Mouse (Mus musculus): Measurements from ENCODE around the gene Prkn. TPM values are rescaled to one million over a fixed set of nuclear protein-coding genes. Genes with fewer than 3 reads are reported as not detected.
A peak's percentile ranks its signal among the peaks of the same experiment; 100 is the strongest.

The Prkn gene
- total RNA-seq, 2 experiments from 2014 or later: 4.8 to 5.1 TPM

DNA sequence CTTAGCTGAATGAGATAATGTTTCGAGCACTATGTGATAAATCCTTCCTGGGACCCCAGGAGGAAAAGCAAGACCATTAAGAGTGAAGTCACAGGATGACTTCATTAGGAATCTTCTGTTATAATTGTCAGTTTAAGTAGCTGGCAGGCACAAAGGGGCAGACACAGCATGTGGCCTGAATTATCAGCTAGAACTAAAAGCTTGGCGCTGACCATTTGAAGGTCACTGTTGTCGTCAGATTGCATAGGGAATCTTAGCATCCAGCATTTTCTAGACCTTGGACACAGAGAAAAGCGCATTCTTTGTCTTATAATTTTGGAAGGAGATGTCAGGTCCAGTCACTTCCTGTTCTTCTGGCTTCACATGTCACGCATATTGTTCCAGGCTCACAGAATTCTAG lies 573.5 kb downstream of the Prkn start:
- DNase-seq: no peak

DNA sequence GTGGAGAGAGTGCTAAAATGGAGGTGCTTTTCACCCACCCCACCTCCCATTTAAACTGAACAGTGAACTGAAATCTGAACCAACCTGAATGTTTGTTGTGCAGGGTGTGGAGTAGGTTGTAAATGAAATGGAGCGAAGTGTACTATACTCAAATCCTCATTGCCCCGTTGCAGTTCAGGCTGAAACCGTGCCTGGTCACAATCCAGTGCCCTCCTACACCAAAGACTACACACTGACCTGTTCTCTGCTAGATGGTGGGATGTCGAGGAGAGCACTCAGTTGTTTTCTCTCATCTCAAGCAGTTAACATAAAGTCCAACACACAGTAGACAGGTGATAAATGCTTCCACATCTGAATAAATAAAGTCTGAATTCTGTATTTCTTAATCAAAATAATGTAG lies 574.1 kb downstream of the Prkn start:
- DNase-seq: no peak

DNA sequence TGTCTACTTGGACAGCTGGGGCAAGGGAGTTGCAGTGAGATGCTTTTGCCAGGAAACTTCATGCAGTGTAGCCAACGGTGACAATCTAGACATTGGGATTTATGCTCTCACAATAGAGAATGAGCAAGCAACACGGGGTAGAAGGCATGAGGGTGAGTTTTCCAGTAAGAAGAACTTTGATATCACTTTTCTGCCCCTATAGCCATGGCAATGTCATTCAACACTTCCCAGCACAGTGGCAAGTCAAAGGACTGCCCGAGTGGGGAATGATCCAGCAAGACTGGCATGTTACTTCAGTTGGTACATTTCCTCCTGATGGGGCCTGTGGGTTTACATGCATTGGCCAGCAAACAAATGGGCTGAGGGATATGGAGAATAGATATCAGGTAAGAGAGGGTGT lies 577.0 kb downstream of the Prkn start:
- no peak for DNase-seq

DNA sequence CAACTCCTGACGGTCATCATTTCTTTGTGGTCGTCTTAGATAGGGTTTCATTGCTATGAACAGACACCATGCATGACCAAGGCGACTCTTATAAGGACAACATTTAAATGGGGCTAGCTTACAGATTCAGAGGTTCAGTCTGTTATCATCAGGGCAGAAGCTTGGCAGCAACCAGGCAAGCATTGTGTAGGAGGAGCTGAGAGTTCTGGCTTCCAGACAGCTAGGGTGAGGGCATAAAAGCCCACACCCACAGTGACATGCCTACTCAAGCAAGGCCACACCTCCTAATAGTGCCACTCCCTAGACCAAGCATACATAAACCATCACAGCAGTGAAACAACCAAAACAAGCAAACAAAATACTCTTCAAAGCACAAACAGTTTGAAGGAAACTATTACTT lies 579.3 kb downstream of the Prkn start:
- peak; percentile 9 for DNase-seq

DNA sequence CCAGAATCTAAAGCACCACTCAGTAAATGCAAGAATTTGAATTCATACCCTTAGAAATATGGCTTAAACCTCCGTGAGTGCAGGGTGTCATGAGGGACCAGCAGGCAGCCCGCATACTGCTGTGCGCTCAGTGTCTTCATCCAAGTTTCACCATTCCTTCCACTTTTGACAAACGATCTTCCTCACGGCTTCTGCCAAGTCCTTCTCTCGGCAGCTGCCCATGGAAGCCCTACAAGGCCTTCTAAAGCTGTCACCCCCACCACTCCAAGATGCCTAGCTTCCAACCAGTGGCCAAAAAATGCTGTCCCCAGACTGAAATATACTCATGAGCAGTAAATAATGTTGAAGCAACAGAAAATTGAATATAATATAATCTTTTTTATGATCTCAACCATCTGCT lies 580.7 kb downstream of the Prkn start:
- no peak for DNase-seq

DNA sequence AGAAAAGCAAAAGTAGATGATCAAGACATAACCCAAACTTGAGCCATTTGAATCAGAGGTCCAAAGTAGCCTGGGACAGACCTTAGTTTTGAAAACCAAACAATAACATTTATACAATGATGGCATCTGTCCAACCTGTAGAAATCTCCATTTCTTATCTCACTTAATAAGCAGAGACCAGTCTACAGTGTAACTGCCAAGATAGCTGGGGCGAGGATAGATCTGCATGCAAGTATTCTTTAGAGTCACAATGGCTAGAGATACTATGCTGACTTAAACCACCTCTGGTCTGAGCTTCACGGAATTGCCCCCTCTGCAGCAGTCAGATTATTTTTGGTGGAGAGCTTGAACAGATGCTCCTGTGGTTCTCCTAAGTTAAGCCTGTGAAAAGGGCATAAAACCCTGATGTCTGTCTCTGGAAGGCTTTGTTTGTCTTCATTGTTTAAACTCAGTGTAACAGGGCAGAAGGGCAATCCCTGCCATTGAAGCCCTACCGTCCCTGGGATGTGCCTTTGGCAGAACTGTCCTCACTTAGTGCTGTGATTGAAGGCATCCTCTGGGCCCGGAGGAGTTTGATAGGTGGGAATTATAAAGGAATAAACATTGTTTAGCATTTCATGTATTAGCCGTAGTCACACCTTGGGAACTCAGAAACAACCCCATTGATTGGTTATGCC lies 581.2 kb downstream of the Prkn start:
- DNase-seq: no peak

DNA sequence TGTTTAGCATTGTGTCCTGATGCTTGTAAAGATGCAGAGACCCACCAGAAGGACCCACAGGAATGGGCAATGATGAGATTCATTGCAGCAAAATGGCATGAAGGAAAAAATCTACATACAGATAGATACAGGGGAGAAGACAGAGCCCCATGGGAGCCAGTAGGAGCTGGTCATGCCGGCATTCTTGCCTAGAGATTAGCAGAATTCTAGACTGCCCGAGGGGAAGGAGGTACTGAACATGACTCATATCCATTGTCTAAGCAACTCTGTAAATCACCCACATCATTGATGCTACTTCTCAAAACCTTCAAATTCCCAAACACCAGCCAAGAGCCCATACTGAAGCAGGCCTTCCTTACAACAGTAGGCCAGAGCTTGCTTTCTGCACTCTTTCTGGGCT lies 591.1 kb downstream of the Prkn start:
- no peak for DNase-seq

DNA sequence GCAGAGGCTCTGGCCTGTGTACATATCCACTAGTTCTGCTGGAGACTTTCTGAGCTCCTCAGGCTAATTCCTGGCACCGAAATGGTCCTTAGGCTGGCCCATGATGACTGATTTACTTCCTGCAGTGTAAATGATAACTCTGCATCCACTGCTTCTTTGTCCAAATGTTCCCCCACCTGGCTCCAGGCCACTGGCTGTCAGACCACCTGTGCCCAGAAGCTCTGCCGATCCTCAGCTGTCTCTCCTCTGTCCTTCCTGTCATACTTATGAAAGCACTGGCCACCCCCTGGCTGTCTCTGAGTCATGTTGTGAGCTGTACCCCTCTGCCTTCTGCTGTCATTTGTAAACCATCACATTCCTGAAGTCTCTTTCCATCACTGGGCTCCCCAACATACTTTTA lies 592.4 kb downstream of the Prkn start:
- DNase-seq: no peak

DNA sequence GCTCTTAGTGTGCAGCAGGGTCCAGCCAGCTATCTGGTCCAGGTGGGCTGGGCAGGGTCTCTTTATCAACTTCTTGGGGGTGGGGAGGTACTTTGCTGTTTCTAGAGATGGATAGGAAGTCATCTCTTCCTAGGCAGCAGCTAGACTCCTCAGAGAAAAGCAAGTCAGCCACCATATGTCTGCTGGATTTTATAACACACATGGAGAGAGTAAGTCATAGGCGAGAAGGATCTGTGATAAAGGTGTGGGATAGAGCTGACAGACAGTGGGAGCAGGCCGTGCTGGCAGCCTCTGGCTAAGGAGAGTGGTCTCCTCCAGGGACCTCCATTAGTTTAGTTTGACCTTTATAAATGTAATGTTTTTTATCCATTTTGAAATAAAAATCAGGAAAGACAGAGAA lies 622.5 kb downstream of the Prkn start:
- DNase-seq: no peak

DNA sequence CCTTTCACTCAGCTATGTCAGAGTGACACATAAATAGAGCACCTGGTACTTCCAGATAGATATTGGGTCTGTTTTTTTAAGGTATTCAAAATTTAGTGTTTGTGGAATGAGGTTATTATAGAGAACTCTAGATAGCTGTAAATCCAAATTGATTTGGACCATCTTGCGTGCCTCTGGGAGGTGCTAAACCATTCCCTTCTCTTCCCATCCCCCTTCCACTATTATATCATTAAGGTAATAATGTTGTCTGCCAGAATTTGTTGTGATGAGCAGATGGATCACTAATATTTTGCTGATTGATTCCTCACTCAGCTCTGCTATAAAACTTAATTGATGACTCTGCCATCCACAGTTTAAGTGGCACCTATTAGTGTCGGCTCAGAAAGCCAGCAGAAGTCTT lies 625.9 kb downstream of the Prkn start:
- no peak for DNase-seq

DNA sequence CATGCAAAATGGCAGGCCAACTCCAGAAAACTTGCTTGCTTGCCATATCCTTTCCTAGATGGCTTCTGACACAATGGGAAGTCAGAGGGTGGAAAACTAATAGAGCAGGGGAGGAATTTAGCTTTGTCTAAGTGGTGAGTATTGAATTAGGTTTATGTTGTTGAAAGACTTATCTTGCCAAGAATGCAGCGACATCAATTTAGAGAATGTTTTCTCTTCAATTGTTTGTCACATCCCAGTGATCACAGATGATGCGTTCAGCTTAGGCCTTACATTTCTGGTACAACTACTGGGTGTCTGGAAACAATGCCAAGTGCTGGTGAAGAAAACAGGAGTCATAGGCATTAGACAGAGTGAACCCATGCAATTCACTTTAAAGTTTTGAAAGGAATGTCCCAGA lies 628.4 kb downstream of the Prkn start:
- DNase-seq: no peak

DNA sequence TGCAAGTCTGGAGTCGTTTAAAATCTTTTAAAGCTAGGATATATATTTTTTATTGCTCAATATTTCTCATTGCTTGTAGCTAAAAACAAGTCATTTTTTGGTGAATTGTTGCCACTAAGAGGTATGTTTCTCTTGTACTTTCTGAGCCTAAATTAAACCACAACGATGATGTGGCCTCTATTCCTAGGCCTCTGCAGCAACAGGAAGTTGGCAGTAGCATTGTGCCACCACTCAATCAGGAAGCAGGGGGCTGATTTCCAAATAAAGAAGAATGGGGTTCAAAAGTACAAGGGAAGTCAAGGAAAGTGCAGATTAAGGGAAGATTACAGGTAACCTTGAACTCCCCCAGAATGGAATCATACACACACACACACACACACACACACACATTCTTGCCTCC lies 642.8 kb downstream of the Prkn start:
- DNase-seq: no peak

DNA sequence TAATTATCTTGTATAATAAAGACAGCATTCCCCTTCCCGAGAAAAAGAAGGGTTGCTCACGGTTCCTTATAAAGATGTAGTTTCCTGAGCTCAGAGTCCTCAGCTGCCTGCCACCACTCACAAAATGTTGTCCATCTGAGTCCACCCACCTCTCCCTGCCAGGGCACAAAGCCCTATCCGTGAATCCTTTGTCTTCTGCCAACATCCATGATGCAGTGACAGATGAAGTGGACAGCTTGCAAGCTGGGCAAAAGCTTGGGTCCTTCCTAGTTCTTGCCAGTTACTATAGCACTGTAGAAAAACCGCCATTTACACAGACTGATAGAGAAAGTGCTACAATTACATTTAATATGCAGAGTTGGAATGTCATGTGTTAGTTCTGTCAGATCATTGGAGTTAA lies 649.9 kb downstream of the Prkn start:
- DNase-seq: no peak

DNA sequence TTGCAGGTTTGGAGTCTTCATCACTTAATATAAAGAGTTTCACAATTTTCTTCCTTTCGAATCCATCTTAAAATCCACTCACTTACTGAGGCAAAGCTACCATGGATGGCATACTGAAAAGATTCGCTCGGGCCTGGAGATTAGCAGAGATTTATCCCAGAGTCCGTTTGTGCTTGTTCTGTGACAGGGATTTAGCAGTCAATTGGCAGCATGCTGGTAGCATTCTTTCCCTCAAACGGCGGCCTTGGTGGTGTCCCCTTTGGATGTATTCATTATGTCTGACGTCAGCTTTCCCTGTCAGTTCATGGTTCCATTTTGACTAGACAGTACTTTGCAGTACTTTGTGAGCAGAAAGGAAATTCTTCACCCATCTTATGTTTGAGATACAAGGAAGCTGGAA lies 662.4 kb downstream of the Prkn start:
- DNase-seq: no peak

DNA sequence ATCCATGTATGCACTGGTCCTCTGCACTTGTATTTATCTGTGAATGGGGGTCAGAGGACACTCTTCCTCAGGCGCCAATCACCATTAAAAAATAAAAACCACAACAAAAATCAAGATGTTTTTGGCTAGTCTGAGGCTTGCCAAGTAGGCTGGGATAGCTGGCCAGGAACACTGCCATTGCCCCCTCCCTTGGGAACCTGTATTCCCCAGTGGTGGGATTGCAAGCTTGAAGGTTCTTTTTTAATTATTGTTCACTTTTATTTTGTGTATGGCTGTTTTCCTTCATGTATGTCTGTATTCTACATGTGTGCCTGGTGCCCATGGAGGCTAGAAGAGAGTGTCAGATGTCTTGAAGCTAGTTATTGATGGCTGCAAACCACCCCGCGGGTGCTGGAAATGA lies 664.3 kb downstream of the Prkn start:
- no peak for DNase-seq

DNA sequence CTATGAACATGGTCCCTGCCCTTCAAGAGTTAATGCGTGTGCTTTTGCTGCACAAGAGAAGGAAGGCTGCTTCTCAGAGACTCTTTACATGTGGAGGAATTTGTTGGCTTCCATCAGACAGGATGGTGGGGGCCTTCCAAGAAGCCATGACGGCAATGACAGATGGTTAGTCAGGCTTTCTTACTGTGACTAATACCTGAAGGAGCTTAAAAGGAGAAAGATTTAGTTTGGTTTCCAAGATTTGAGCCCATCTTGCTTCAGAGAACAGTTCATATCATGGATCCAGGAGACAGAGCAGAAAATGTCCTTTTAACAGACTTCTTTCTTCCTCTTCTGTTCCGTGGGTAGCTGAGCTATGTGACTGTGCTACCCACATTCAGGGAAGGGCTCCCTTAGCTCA lies 666.9 kb downstream of the Prkn start:
- no peak for DNase-seq

DNA sequence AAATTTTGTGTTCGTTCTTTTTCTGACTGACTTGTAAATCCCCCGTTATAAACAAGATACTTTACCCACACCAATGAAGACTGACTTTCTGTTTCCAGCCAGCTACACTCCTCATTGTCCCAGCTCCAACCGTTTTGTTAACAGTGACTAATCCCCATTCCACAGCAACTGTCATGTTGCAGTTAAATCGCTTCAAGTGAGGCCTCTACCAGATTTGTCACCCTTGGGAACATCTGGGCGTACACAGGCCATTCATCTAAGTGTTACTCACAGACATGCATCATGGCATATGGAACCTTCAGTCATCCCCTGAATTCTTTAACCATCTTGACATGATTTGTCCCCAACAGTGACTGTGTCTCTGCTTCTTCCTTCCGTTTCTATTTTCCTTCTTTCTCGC lies 669.9 kb downstream of the Prkn start:
- DNase-seq: no peak

DNA sequence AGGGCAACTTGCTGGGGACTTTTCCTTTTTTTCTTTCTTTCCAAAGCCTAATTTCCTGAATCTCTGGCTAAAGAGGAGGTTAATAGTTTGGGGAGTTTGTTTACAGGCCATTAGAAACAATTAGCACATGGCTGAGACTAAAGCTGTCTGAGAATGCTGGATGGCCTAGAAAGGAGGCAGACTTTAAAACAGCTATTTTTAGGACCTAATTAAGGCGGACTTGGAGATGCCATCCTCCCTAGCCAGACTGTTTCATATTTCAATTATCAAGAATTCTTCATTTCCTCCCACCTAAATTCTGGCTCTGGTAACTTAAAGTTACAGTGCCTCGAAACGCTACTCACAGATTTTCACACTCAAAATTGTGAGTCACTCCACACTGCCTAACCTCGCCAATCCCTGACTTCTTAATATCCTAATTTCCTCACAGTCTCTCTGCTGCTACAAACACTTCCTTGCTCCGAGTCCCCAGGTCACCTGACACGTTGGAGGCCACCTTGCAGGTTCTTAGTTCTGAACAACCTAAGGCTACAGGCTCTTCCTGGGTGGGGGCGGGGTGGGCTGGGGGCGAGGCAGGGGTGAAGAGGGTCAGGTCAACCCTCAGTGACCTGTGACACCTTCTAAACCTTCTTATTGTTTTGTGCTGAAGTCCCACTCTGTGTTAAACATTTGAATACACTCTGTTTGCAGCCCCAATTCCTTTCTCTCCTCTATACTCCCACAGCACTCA lies 674.0 kb downstream of the Prkn start:
- DNase-seq: no peak

DNA sequence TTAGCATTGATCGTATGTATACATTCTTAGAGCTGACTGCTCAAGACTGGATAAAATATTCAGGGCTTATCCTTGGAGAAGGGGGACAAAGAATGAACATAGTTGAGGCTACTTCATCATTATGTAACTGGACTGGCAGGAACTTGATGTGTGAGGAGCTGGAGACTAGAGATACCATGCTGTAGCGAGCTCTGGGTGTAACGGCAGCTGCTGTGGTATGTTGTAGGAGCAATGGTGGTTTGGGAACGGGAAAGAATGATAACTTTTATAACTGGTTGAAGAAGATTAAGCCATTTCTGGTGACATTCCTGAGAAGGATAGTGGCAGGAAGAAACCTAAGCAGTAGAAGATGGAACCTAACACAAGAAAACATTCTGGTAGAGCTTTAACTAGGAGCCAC lies 675.4 kb downstream of the Prkn start:
- DNase-seq: no peak

DNA sequence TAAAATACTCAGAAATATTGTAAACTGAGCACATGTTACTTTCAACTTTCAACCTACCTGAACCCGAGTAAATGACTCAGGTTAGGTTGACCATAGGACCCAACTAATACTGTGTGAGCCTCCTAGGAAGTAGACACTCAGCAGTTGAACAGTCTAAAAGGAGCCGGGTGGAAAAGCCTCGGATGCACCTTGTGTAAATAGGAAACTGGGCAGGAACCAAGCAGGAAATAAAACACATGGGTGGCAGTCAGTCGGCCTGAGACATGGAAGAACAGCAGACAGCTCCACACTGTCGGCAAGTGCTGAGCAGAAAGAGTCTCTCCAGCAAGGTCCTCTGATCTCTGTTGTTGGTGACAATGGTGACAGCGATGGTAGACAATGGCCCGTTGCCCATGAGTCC lies 676.0 kb downstream of the Prkn start:
- DNase-seq: no peak

DNA sequence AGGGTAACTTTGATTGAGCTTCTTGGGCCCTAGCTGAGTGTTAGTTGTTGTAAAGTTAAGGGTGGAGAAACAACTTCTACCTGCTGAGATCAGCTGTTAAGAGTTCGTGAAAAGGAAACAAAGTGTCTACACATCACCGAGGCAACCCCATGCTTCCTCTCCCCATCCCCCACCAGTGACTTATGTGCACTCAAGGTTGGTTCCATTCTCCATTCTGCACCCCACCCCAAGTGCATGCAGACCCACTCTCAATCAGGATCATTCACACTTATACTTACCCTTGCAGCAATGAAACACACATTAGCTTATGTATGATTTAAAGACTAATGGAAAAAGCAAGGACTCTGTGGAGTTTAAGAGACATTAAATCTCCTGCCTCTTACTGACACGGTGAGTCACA lies 691.9 kb downstream of the Prkn start:
- DNase-seq: no peak

DNA sequence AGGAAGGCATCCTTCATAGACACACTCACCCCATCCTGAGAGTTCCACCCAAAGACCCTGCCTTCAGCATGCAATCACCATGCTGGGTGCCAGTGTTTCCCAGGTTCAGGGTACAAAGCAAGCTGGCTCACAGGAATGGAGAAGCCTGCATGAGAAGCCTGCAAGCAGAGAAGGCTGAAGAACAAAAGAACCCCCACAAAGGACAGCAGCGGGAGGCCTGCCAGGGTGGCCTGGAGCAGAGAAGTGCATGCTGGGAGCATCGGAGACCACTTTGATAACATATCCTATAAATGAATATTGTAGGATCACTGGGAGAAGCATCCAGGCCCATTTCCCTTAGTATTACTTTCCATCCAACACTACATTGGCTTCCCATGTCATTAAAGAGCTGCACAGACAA lies 692.6 kb downstream of the Prkn start:
- DNase-seq: no peak

DNA sequence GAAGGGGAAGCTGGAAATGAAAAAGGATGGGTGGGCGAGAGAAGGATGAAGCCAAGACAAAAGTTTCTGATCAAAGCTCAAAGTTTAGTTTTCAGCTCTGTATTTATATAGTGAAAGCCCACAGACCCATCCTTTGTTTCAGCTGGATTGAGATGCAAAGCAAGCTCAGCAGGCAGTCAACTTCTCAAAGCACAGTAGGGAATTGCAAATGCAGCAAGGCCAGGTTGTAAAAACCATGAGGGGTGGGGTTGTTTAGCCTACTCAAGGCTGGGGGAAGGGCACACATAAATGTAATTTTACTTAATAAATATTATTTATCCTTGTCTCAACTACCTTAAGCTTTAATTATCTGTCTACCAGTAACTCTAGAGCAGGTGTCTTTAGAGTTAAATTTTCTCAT lies 693.7 kb downstream of the Prkn start:
- no peak for DNase-seq

DNA sequence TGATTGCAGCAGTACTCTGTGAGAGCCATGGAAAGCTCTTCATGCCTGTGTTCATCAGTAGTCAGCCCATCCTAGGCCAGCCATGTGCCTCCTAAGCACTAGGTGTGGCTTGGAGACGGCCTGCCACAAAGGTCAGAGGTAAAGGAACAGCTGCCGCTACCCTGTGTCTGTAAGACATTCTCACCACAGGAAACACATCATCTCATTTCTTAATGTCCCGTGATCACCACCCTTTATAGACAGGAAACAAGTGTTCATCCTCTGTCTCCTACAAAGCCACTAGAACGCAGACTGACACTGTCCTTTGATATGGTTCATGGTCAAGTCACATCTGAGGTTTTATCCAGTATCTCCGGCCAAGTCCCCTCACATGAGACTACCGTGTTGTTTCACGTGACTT lies 698.6 kb downstream of the Prkn start:
- no peak for DNase-seq

Measured in heart, postnatal 4 days (tissue).